Mouse (Mus musculus) lung, embryonic 16.5 days (tissue): ENCODE measurements at regions not wholly inside any gene's neighbourhood (a gene's known extent, or its start where the extent isn't known, plus 50 kb on each side); places are given as distances from the start of the nearest gene placed in this dataset.
A peak's percentile ranks its signal among the peaks of the same experiment; 100 is the strongest.

Experiments used
- ATAC-seq: fragments of 200-750 bp; cut with Nextera tagmentation; 2 replicates; pipeline ENCODE4 v1.8.0; 2017; ENCODE audit warnings: low read depth, mild to moderate bottlenecking, moderate library complexity
- H3K27ac ChIP-seq: fragments of 300-500 bp; sonication (generic); 2 replicates; pipeline ENCODE4 v1.5.1; 2014; ENCODE audit warnings: mild to moderate bottlenecking, control low read depth, low read length
- H3K27me3 ChIP-seq: fragments of 300-500 bp; sonication (generic); 2 replicates; pipeline ENCODE4 v1.6.1; 2014; ENCODE audit warnings: low read depth, low read length, mixed read lengths; ENCODE audit not compliant: control insufficient read depth, insufficient read depth
- H3K36me3 ChIP-seq: fragments of 300-500 bp; sonication (generic); 2 replicates; pipeline ENCODE4 v1.6.1; 2014; ENCODE audit warnings: low read length; ENCODE audit not compliant: control insufficient read depth, insufficient read depth
- H3K4me1 ChIP-seq: fragments of 300-500 bp; sonication (generic); replicated peaks from 2 replicates; pipeline ENCODE4 v1.6.1; 2014; ENCODE audit warnings: low read length, mixed read lengths; ENCODE audit not compliant: control insufficient read depth, insufficient read depth
- H3K4me2 ChIP-seq: fragments of 300-500 bp; sonication (generic); 2 replicates; pipeline ENCODE4 v1.6.1; 2014; ENCODE audit warnings: low read depth, low read length, control low read depth
- H3K4me3 ChIP-seq: fragments of 300-500 bp; sonication (generic); 2 replicates; pipeline ENCODE4 v1.5.1; 2014; ENCODE audit warnings: mild to moderate bottlenecking, low read length, control low read depth
- H3K9ac ChIP-seq: fragments of 300-500 bp; sonication (generic); 2 replicates; pipeline ENCODE4 v1.6.1; 2014; ENCODE audit warnings: low read length, control low read depth
- H3K9me3 ChIP-seq: fragments of 300-500 bp; sonication (generic); 2 replicates; pipeline ENCODE4 v1.6.1; 2016; ENCODE audit warnings: low read length; ENCODE audit not compliant: control insufficient read depth
- WGBS: fragments of 180-500 bp; shearing (Covaris S2); extraction: QIAGEN DNeasy Blood & Tissue Kit; methylation state at CpG from one replicate; pipeline ENCODE4 v1.1.7; 2014; 5-methylcytosine and 5-hydroxymethylcytosine counted together

GRCm38 (mm10) chr1:61378240-61378639 is 260.4 kb upstream of the Pard3b start:
- no peaks in the 10 kb centered on the region for H3K36me3 ChIP-seq
- no peak overlapping the region for H3K9ac ChIP-seq
- no peaks in the 10 kb centered on the region for H3K9me3 ChIP-seq
- WGBS, result 33% methylated on average over 8 of the region's 8 CpGs
- no peaks in the 10 kb centered on the region for H3K27me3 ChIP-seq
- no peak overlapping the region for H3K4me3 ChIP-seq
- no peak overlapping the region for H3K27ac ChIP-seq
- peaks cover 8% of the 10 kb centered on the region; the same call in 1 of the 2 replicates for H3K4me1 ChIP-seq
- 0 out of 2 replicates have a peak, but pooled peaks have one; percentile 29 for ATAC-seq
- H3K4me2 ChIP-seq, result no peak overlapping the region

GRCm38 (mm10) chr1:61379771-61380517 is 258.7 kb upstream of the Pard3b start:
- 88% methylated on average over 21 of the region's 21 CpGs for WGBS
- Histone ChIP-seq H3K36me3 (no peaks in the 10 kb centered on the region), H3K9me3 (no peaks in the 10 kb centered on the region), H3K27ac (no peak overlapping the region), H3K9ac (no peak overlapping the region), H3K4me3 (no peak overlapping the region), H3K4me2 (no peak overlapping the region), H3K4me1 (peaks cover 8% of the 10 kb centered on the region; the same call in 1 of the 2 replicates), H3K27me3 (no peaks in the 10 kb centered on the region)
- no peak for ATAC-seq

- H3K4me3 ChIP-seq, result no peak overlapping the region
- no peaks in the 10 kb centered on the region for H3K9me3 ChIP-seq
- 0 out of 2 replicates have a peak overlapping the region, but pooled peaks have one; percentile 24 for H3K27ac ChIP-seq
- H3K27me3 ChIP-seq, result no peaks in the 10 kb centered on the region
- WGBS, result 37% methylated on average over 4 of the region's 4 CpGs
- no peak for ATAC-seq
- no peak overlapping the region for H3K9ac ChIP-seq
- no peaks in the 10 kb centered on the region for H3K4me1 ChIP-seq
- no peaks in the 10 kb centered on the region for H3K36me3 ChIP-seq
- H3K4me2 ChIP-seq, result no peak overlapping the region
Observed at GRCm38 (mm10) chr1:61387587-61387986, 251.0 kb upstream of the Pard3b start.

GRCm38 (mm10) chr1:61397796-61398195 is 240.8 kb upstream of the Pard3b start:
- H3K4me1 ChIP-seq, result peaks cover 6% of the 10 kb centered on the region
- no peaks in the 10 kb centered on the region for H3K9me3 ChIP-seq
- H3K36me3 ChIP-seq, result no peaks in the 10 kb centered on the region
- ATAC-seq, result no peak
- no peak overlapping the region for H3K4me2 ChIP-seq
- no peak overlapping the region for H3K4me3 ChIP-seq
- H3K9ac ChIP-seq, result no peak overlapping the region
- no peaks in the 10 kb centered on the region for H3K27me3 ChIP-seq
- 68% methylated on average over 6 of the region's 6 CpGs for WGBS
- no peak overlapping the region for H3K27ac ChIP-seq

- no peaks in the 10 kb centered on the region for H3K27me3 ChIP-seq
- peak overlapping the region; percentile 51 for H3K4me2 ChIP-seq
- peaks cover 6% of the 10 kb centered on the region for H3K4me1 ChIP-seq
- no peaks in the 10 kb centered on the region for H3K9me3 ChIP-seq
- H3K9ac ChIP-seq, result peak overlapping the region; percentile 35; the same call in 1 of the 2 replicates
- 29% methylated on average over 8 of the region's 8 CpGs for WGBS
- no peak for ATAC-seq
- H3K27ac ChIP-seq, result no peak overlapping the region
- H3K36me3 ChIP-seq, result no peaks in the 10 kb centered on the region
- H3K4me3 ChIP-seq, result peak overlapping the region; percentile 38
Observed at GRCm38 (mm10) chr1:61402339-61402738, 236.3 kb upstream of the Pard3b start.

- H3K4me1 ChIP-seq, result peaks cover 4% of the 10 kb centered on the region
- no peak overlapping the region for H3K27ac ChIP-seq
- H3K4me3 ChIP-seq, result no peak overlapping the region
- no peak overlapping the region for H3K9ac ChIP-seq
- no peak for ATAC-seq
- WGBS, result 77% methylated on average over 9 of the region's 9 CpGs
- no peak overlapping the region for H3K4me2 ChIP-seq
- H3K27me3 ChIP-seq, result no peaks in the 10 kb centered on the region
- no peaks in the 10 kb centered on the region for H3K9me3 ChIP-seq
- no peaks in the 10 kb centered on the region for H3K36me3 ChIP-seq
Observed at GRCm38 (mm10) chr1:61407201-61407600, 231.4 kb upstream of the Pard3b start.

GRCm38 (mm10) chr1:61414772-61415171 is 223.9 kb upstream of the Pard3b start:
- Histone ChIP-seq H3K4me1 (peaks cover 14% of the 10 kb centered on the region), H3K36me3 (no peaks in the 10 kb centered on the region), H3K9ac (no peak overlapping the region), H3K27me3 (no peaks in the 10 kb centered on the region), H3K9me3 (no peaks in the 10 kb centered on the region), H3K4me3 (no peak overlapping the region), H3K27ac (no peak overlapping the region), H3K4me2 (no peak overlapping the region)
- 29% methylated on average over 2 of the region's 2 CpGs for whole genome bisulfite sequencing
- ATAC-seq, result peak; percentile 34; the same call in 1 of the 2 replicates

GRCm38 (mm10) chr1:61415426-61416195 is 223.0 kb upstream of the Pard3b start:
- Histone ChIP-seq H3K4me2 (no peak overlapping the region), H3K27ac (peak overlapping the region; percentile 56), H3K9ac (no peak overlapping the region), H3K27me3 (no peaks in the 10 kb centered on the region), H3K36me3 (no peaks in the 10 kb centered on the region), H3K9me3 (no peaks in the 10 kb centered on the region), H3K4me3 (no peak overlapping the region), H3K4me1 (peaks cover 15% of the 10 kb centered on the region)
- WGBS, result 38% methylated on average over 20 of the region's 20 CpGs
- ATAC-seq, result peak; percentile 97

- no peaks in the 10 kb centered on the region for H3K27me3 ChIP-seq
- H3K36me3 ChIP-seq, result no peaks in the 10 kb centered on the region
- ATAC-seq, result no peak
- no peak overlapping the region for H3K27ac ChIP-seq
- peaks cover 15% of the 10 kb centered on the region for H3K4me1 ChIP-seq
- H3K9me3 ChIP-seq, result no peaks in the 10 kb centered on the region
- 79% methylated on average over 5 of the region's 5 CpGs for WGBS
- H3K4me2 ChIP-seq, result no peak overlapping the region
- no peak overlapping the region for H3K4me3 ChIP-seq
- H3K9ac ChIP-seq, result no peak overlapping the region
Observed at GRCm38 (mm10) chr1:61418396-61418795, 220.2 kb upstream of the Pard3b start.
